Mouse (Mus musculus) CH12.LX (cell line): Measurements from ENCODE around the gene Nup62. TPM values are rescaled to one million over a fixed set of nuclear protein-coding genes. Genes with fewer than 3 reads are reported as not detected.

Experiments used
- DNase-seq: peaks from one replicate; pipeline ENCODE4 v3.0.0-alpha.2; 2013; ENCODE audit errors: extremely low read depth
- H3K27ac ChIP-seq: 2 replicates; pipeline ENCODE4 v1.5.1; 2012; ENCODE audit warnings: low read depth, mild to moderate bottlenecking, control low read depth, moderate library complexity; ENCODE audit not compliant: insufficient read depth
- H3K27me3 ChIP-seq: replicated peaks from 2 replicates; pipeline ENCODE3; 2012; ENCODE audit warnings: inconsistent platforms
- H3K36me3 ChIP-seq, 2 experiments: replicated peaks in 1 of 2; 2 replicates each; pipeline versions ENCODE3 to v1.6.1; 2012; ENCODE audit warnings: inconsistent platforms in 1 of 2, low read length in 1 of 2, mild to moderate bottlenecking in 1 of 2, mixed read lengths in 1 of 2, moderate library complexity in 1 of 2; ENCODE audit not compliant: control insufficient read depth in 1 of 2, insufficient read depth in 1 of 2
- H3K4me1 ChIP-seq, 2 experiments: 2 replicates each; pipeline ENCODE4 v1.6.1; 2012; ENCODE audit warnings: inconsistent platforms in 1 of 2, moderate library complexity in 1 of 2; ENCODE audit not compliant: insufficient read depth in 2 of 2, control insufficient read depth in 1 of 2
- H3K4me2 ChIP-seq: 2 replicates; pipeline ENCODE4 v1.6.1; 2012; ENCODE audit warnings: low read depth, mild to moderate bottlenecking, control low read depth; ENCODE audit not compliant: poor library complexity, insufficient read depth, severe bottlenecking
- H3K4me3 ChIP-seq, 3 experiments: fragments of 150-350 bp in 1 of 3; sonication (generic) in 1 of 3; replicated peaks in 1 of 3; 2 replicates each; pipeline versions ENCODE3 to v1.5.1; 2011 to 2012; ENCODE audit warnings: low read depth in 2 of 3, low read length in 2 of 3, mild to moderate bottlenecking in 2 of 3, moderate library complexity in 2 of 3, control low read depth in 1 of 3, improper control_type of control experiment in 1 of 3, inconsistent platforms in 1 of 3, mixed read lengths in 1 of 3; ENCODE audit not compliant: poor library complexity in 1 of 3
- H3K79me2 ChIP-seq: replicated peaks from 2 replicates; pipeline ENCODE4 v1.6.1; 2012; ENCODE audit warnings: mild to moderate bottlenecking, moderate library complexity; ENCODE audit not compliant: control insufficient read depth, poor library complexity, insufficient read depth, severe bottlenecking; ENCODE audit errors: extremely low read depth
- H3K9ac ChIP-seq: 2 replicates; pipeline ENCODE4 v1.6.1; 2012; ENCODE audit warnings: low read depth, mild to moderate bottlenecking, control low read depth, moderate library complexity; ENCODE audit not compliant: insufficient read depth
- H3K9me3 ChIP-seq: replicated peaks from 2 replicates; pipeline ENCODE3; 2012; ENCODE audit warnings: low read length, inconsistent platforms, mixed read lengths
- BHLHE40 ChIP-seq: IDR thresholded peaks from 2 replicates; pipeline ENCODE4 v1.6.1; 2011; ENCODE audit warnings: mild to moderate bottlenecking, low read depth, low read length, improper control_type of control experiment
- CHD1 ChIP-seq: IDR thresholded peaks from 2 replicates; pipeline ENCODE4 v1.6.1; 2012; ENCODE audit warnings: low read depth, low read length, improper control_type of control experiment, inconsistent platforms
- CTCF ChIP-seq, 2 experiments: IDR thresholded peaks in 1 of 2; conservative IDR thresholded peaks in 1 of 2; 2 replicates each; pipeline ENCODE4 v1.5.1; 2011 to 2012; ENCODE audit warnings: low read depth in 2 of 2, low read length in 2 of 2, improper control_type of control experiment in 1 of 2, inconsistent platforms in 1 of 2, mild to moderate bottlenecking in 1 of 2, moderate library complexity in 1 of 2
- ELF1 ChIP-seq: IDR thresholded peaks from 2 replicates; pipeline ENCODE4 v1.6.1; 2014; ENCODE audit warnings: low read depth, mild to moderate bottlenecking, inconsistent platforms, low read length, improper control_type of control experiment
- GABPA ChIP-seq: IDR thresholded peaks from 2 replicates; pipeline ENCODE4 v1.6.1; 2012; ENCODE audit warnings: low read depth, low read length, improper control_type of control experiment, inconsistent platforms; ENCODE audit not compliant: insufficient replicate concordance
- HCFC1 ChIP-seq: IDR thresholded peaks from 2 replicates; pipeline ENCODE4 v1.6.1; 2012; ENCODE audit warnings: low read depth, mild to moderate bottlenecking, inconsistent platforms, low read length, improper control_type of control experiment
- JUN ChIP-seq: IDR thresholded peaks from 2 replicates; pipeline ENCODE4 v1.6.1; 2011; ENCODE audit warnings: low read depth, mild to moderate bottlenecking, low read length, improper control_type of control experiment, moderate library complexity; ENCODE audit not compliant: insufficient read depth
- KAT2A ChIP-seq: IDR thresholded peaks from 2 replicates; pipeline ENCODE4 v1.6.1; 2012; ENCODE audit warnings: low read length, improper control_type of control experiment, inconsistent platforms; ENCODE audit not compliant: insufficient replicate concordance
- MAX ChIP-seq: IDR thresholded peaks from 2 replicates; pipeline ENCODE4 v1.6.1; 2011; ENCODE audit warnings: low read length, improper control_type of control experiment
- MYC ChIP-seq: IDR thresholded peaks from 2 replicates; pipeline ENCODE4 v1.6.1; 2011; ENCODE audit warnings: low read depth, mild to moderate bottlenecking, improper control_type of control experiment, low read length
- NELFE ChIP-seq: IDR thresholded peaks from 2 replicates; pipeline ENCODE4 v1.6.1; 2011; ENCODE audit warnings: low read depth, low read length, improper control_type of control experiment
- NRF1 ChIP-seq: IDR thresholded peaks from 2 replicates; pipeline ENCODE4 v1.6.1; 2014; ENCODE audit warnings: low read depth, mild to moderate bottlenecking, inconsistent platforms, low read length, improper control_type of control experiment, moderate library complexity
- POLR2AphosphoS2 ChIP-seq: IDR thresholded peaks from 2 replicates; pipeline ENCODE4 v1.6.1; 2011; ENCODE audit warnings: low read depth, low read length, improper control_type of control experiment
- RAD21 ChIP-seq: IDR thresholded peaks from 2 replicates; pipeline ENCODE4 v1.6.1; 2011; ENCODE audit warnings: low read depth, mild to moderate bottlenecking, low read length, improper control_type of control experiment, moderate library complexity
- RCOR1 ChIP-seq: conservative IDR thresholded peaks from 2 replicates; pipeline ENCODE4 v1.6.1; 2012; ENCODE audit warnings: low read depth, mild to moderate bottlenecking, inconsistent platforms, low read length, improper control_type of control experiment
- SIN3A ChIP-seq: IDR thresholded peaks from 2 replicates; pipeline ENCODE4 v1.6.1; 2012; ENCODE audit warnings: low read length, improper control_type of control experiment, inconsistent platforms
- SMC3 ChIP-seq: IDR thresholded peaks from 2 replicates; pipeline ENCODE4 v1.6.1; 2011; ENCODE audit warnings: low read depth, low read length, improper control_type of control experiment
- UBTF ChIP-seq: IDR thresholded peaks from 2 replicates; pipeline ENCODE4 v1.6.1; 2012; ENCODE audit warnings: low read depth, mild to moderate bottlenecking, inconsistent platforms, low read length, improper control_type of control experiment, moderate library complexity
- USF2 ChIP-seq: conservative IDR thresholded peaks from 2 replicates; pipeline ENCODE4 v1.6.1; 2011; ENCODE audit warnings: low read depth, low read length, improper control_type of control experiment
- ZC3H11A ChIP-seq: IDR thresholded peaks from 2 replicates; pipeline ENCODE4 v1.6.1; 2012; ENCODE audit warnings: low read depth, mild to moderate bottlenecking, inconsistent platforms, low read length, improper control_type of control experiment
- dilution Hi-C: fragments of 300-500 bp; cut with MboI; formaldehyde crosslinking; loops from 2 replicates; pipeline ENCODE4 v1.14.3; 2020; ENCODE audit warnings: low sequenced_read_pairs; ENCODE audit not compliant: extremely low pct_unique_long_range_greater_than_20kb, extremely low pct_ligation_motif_present
- in situ Hi-C: fragments of 300-500 bp; cut with MboI; formaldehyde crosslinking; loops from 3 replicates; pipeline ENCODE4 v1.14.3; 2019; ENCODE audit warnings: low sequenced_read_pairs, low pct_ligation_motif_present, low pct_unique_long_range_greater_than_20kb, mixed read lengths
- polyA plus RNA-seq: library from polyadenylated mRNA; unstranded; fragments of >175 nt; gene quantifications from 2 replicates; pipeline ENCODE4 v1.2.1, GENCODE M21; 2012; ENCODE audit warnings: low read depth; ENCODE audit not compliant: insufficient read length
- total RNA-seq, 2 experiments: library from RNA; depleted of rRNA; stranded (reverse); fragments of 300-350 nt in 1 of 2; fragments of >200 nt in 1 of 2; gene quantifications; 2 replicates each; pipeline ENCODE4 v1.2.3; 2012 to 2014

The Nup62 gene
- total and polyA plus RNA-seq, 3 experiments = 93.3 to 151 (median 101) TPM

DNA sequence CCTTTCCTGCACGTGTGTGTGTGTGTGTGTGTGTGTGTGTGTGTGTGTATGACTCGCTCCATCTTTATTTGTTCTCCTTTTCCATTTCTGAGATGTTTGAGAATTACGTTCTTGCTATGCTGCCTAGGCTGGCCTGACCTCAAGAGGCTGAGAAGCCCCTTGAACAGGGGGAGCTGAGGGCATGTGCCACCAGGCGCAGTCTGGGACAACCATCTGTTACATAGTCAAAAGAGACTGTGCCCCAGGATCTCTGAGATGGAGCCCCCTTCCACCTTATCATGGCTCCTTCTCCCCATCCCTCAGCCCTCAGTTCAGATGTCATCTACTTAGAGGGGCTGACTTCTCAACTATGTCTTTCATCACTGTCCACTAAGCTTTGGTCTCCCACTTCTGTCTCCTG lies 1.5 kb upstream of the Nup62 start:
- no peak for DNase-seq
- dilution Hi-C loops = no loop called here
- in situ Hi-C loops = no loop called here
- no peaks in the 10 kb centered on the region for H3K27me3 ChIP-seq
- H3K4me2 ChIP-seq = peak overlapping the region; percentile 58
- H3K79me2 ChIP-seq = peaks cover 45% of the 10 kb centered on the region
- peak overlapping the region; percentile 93; the same call in 1 of the 2 replicates for H3K9ac ChIP-seq
- no peak overlapping the region for H3K27ac ChIP-seq
- H3K4me3 ChIP-seq = peak overlapping the region in 1 of 3 experiments; percentile 86
- no peaks in the 10 kb centered on the region for H3K9me3 ChIP-seq
- H3K4me1 ChIP-seq = peaks cover 19 to 20% of the 10 kb centered on the region in 2 experiments
- peaks cover 48 to 62% of the 10 kb centered on the region in 2 experiments for H3K36me3 ChIP-seq
- TF ChIP-seq BHLHE40 (no peak), RAD21 (no peak), CHD1 (no peak), MAX (no peak), CTCF (conservative IDR thresholded peaks at IDR 0.05 in 1 of 2, IDR thresholded peaks at IDR 0.05 in 1 of 2; ENCODE audit: low read depth in 2 of 2, low read length in 2 of 2) (no peak), POLR2AphosphoS2 (no peak), MYC (no peak), NRF1 (no peak), UBTF (no peak), NELFE (no peak), SMC3 (no peak), RCOR1 (no peak), ELF1 (no peak), USF2 (no peak), GABPA (no peak), HCFC1 (no peak), SIN3A (no peak), ZC3H11A (no peak)

DNA sequence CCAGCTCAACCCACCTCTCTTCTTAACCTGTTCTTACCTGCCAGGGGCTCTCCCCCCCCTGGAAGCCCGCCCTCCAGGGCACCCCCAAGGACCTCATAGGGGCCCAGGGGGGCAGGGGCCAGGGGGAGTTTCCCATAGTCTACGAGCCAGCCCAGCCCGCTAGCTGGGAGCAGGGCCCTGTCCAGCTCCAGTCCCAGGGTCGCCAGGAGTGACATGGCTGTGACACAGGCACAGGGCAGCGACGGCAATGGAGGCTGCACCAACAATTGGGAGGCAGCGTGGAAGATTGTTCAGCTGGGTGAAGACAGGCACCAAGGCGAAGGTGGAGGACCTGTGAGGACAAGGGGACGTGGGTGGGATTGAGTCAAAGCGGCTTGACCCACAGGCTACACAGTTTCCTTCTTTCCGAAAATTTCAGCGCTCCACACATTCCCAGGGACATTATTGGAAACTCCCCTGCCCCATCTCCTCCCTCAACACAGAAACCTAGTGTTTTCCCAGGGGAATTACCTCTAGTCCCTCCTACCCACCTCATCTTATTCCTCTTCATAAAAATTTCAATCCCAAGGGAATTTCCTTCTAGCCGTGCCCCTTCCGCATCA lies 835 bp upstream of the Nup62 start:
- Histone ChIP-seq H3K4me3 (peak overlapping the region; percentile 77 to 89 (median 86)), H3K79me2 (peaks cover 52% of the 10 kb centered on the region), H3K27ac (peak overlapping the region; percentile 17; the same call in 1 of the 2 replicates), H3K4me2 (peak overlapping the region; percentile 58), H3K36me3 (peaks cover 48 to 65% of the 10 kb centered on the region in 2 experiments), H3K9ac (peak overlapping the region; percentile 93), H3K9me3 (no peaks in the 10 kb centered on the region), H3K4me1 (peaks cover 19 to 26% of the 10 kb centered on the region in 2 experiments), H3K27me3 (no peaks in the 10 kb centered on the region)
- in situ Hi-C loops = no loop called here
- dilution Hi-C loops = no loop called here
- TF ChIP-seq CTCF (conservative IDR thresholded peaks at IDR 0.05 in 1 of 2, IDR thresholded peaks at IDR 0.05 in 1 of 2; ENCODE audit: low read depth in 2 of 2, low read length in 2 of 2) (no peak), SMC3 (no peak), JUN (no peak), KAT2A (no peak)
- no peak for DNase-seq
